Mouse (Mus musculus): Measurements from ENCODE around the gene Gm49361. TPM values are rescaled to one million over a fixed set of nuclear protein-coding genes. Genes with fewer than 3 reads are reported as not detected.

Gm49361 gene
- polyA plus RNA-seq, 1 experiment: not detected

GRCm38 (mm10) chr14:57732668-57733293 lies 13.1 kb downstream of the Gm49361 start:
- no peak for TF ChIP-seq CTCF (IDR thresholded peaks at IDR 0.05; ENCODE audit: borderline replicate concordance, insufficient read depth, low read length)
- TF ChIP-seq POLR2A (IDR thresholded peaks at IDR 0.05; ENCODE audit: low read depth, low read length): no peak
- H3K4me1 ChIP-seq (ENCODE audit: control insufficient read depth, insufficient read depth, low read length): peaks cover 31% of the 10 kb centered on the region
- H3K4me3 ChIP-seq (ENCODE audit: insufficient read depth, low read length): no peak overlapping the region
- no peak overlapping the region for H3K27ac ChIP-seq (ENCODE audit: insufficient read depth, low read length)

GRCm38 (mm10) chr14:57730527-57730926 lies 15.4 kb downstream of the Gm49361 start:
- Histone ChIP-seq H3K4me3 (ENCODE audit: insufficient read depth, low read length) (no peak overlapping the region), H3K27ac (ENCODE audit: insufficient read depth, low read length) (peak overlapping the region; percentile 79), H3K4me1 (ENCODE audit: control insufficient read depth, insufficient read depth, low read length) (peaks cover 24% of the 10 kb centered on the region)
- TF ChIP-seq CTCF (IDR thresholded peaks at IDR 0.05; ENCODE audit: borderline replicate concordance, insufficient read depth, low read length): no peak
- no peak for TF ChIP-seq POLR2A (IDR thresholded peaks at IDR 0.05; ENCODE audit: low read depth, low read length)

GRCm38 (mm10) chr14:57729975-57730499 lies 15.9 kb downstream of the Gm49361 start:
- peak overlapping the region; percentile 79 for H3K27ac ChIP-seq (ENCODE audit: insufficient read depth, low read length)
- TF ChIP-seq CTCF (IDR thresholded peaks at IDR 0.05; ENCODE audit: borderline replicate concordance, insufficient read depth, low read length) (no peak), POLR2A (IDR thresholded peaks at IDR 0.05; ENCODE audit: low read depth, low read length) (no peak)
- peaks cover 24% of the 10 kb centered on the region for H3K4me1 ChIP-seq (ENCODE audit: control insufficient read depth, insufficient read depth, low read length)
- H3K4me3 ChIP-seq (ENCODE audit: insufficient read depth, low read length): no peak overlapping the region

GRCm38 (mm10) chr14:57729364-57729763 lies 16.5 kb downstream of the Gm49361 start:
- TF ChIP-seq POLR2A (IDR thresholded peaks at IDR 0.05; ENCODE audit: low read depth, low read length) (no peak), CTCF (IDR thresholded peaks at IDR 0.05; ENCODE audit: borderline replicate concordance, insufficient read depth, low read length) (no peak)

GRCm38 (mm10) chr14:57726172-57726571 lies 19.7 kb downstream of the Gm49361 start:
- Histone ChIP-seq H3K4me1 (ENCODE audit: control insufficient read depth, insufficient read depth, low read length) (peaks cover 17% of the 10 kb centered on the region), H3K27ac (ENCODE audit: insufficient read depth, low read length) (no peak overlapping the region), H3K4me3 (ENCODE audit: insufficient read depth, low read length) (no peak overlapping the region)
- no peak for TF ChIP-seq POLR2A (IDR thresholded peaks at IDR 0.05; ENCODE audit: low read depth, low read length)
- peak; percentile 51; the same call in 1 of the 2 replicates for TF ChIP-seq CTCF (IDR thresholded peaks at IDR 0.05; ENCODE audit: borderline replicate concordance, insufficient read depth, low read length)

More at GRCm38 (mm10) chr14:57729364-57729763, 16.5 kb downstream of the Gm49361 start:
- Histone ChIP-seq H3K4me1 (ENCODE audit: control insufficient read depth, insufficient read depth, low read length) (peaks cover 24% of the 10 kb centered on the region), H3K27ac (ENCODE audit: insufficient read depth, low read length) (no peak overlapping the region), H3K4me3 (ENCODE audit: insufficient read depth, low read length) (no peak overlapping the region)

GRCm38 (mm10) chr14:57724473-57724872 lies 21.4 kb downstream of the Gm49361 start:
- TF ChIP-seq CTCF (IDR thresholded peaks at IDR 0.05; ENCODE audit: borderline replicate concordance, insufficient read depth, low read length) (no peak), POLR2A (IDR thresholded peaks at IDR 0.05; ENCODE audit: low read depth, low read length) (no peak)
- no peak overlapping the region for H3K27ac ChIP-seq (ENCODE audit: insufficient read depth, low read length)
- H3K4me1 ChIP-seq (ENCODE audit: control insufficient read depth, insufficient read depth, low read length): peaks cover 5% of the 10 kb centered on the region; the same call in 1 of the 2 replicates
- no peak overlapping the region for H3K4me3 ChIP-seq (ENCODE audit: insufficient read depth, low read length)

- no peak overlapping the region for H3K4me3 ChIP-seq (ENCODE audit: insufficient read depth, low read length)
- H3K4me1 ChIP-seq (ENCODE audit: control insufficient read depth, insufficient read depth, low read length): 0 out of 2 replicates have a peak, but pooled peaks cover 4% of the 10 kb centered on the region
- H3K27ac ChIP-seq (ENCODE audit: insufficient read depth, low read length): no peak overlapping the region
- TF ChIP-seq CTCF (IDR thresholded peaks at IDR 0.05; ENCODE audit: borderline replicate concordance, insufficient read depth, low read length) (no peak), POLR2A (IDR thresholded peaks at IDR 0.05; ENCODE audit: low read depth, low read length) (no peak)
These were observed 27.7 kb downstream of the Gm49361 start for GRCm38 (mm10) chr14:57718245-57718644.

- Histone ChIP-seq H3K27ac (ENCODE audit: insufficient read depth, low read length) (no peak overlapping the region), H3K4me3 (ENCODE audit: insufficient read depth, low read length) (no peak overlapping the region), H3K4me1 (ENCODE audit: control insufficient read depth, insufficient read depth, low read length) (peaks cover 7% of the 10 kb centered on the region; the same call in 1 of the 2 replicates)
- TF ChIP-seq POLR2A (IDR thresholded peaks at IDR 0.05; ENCODE audit: low read depth, low read length) (no peak), CTCF (IDR thresholded peaks at IDR 0.05; ENCODE audit: borderline replicate concordance, insufficient read depth, low read length) (no peak)
These were observed 29.2 kb downstream of the Gm49361 start for GRCm38 (mm10) chr14:57716601-57717245.

GRCm38 (mm10) chr14:57712884-57713283 lies 33.0 kb downstream of the Gm49361 start:
- Histone ChIP-seq H3K27ac (ENCODE audit: insufficient read depth, low read length) (no peak overlapping the region), H3K4me1 (ENCODE audit: control insufficient read depth, insufficient read depth, low read length) (peaks cover 17% of the 10 kb centered on the region), H3K4me3 (ENCODE audit: insufficient read depth, low read length) (no peak overlapping the region)
- TF ChIP-seq POLR2A (IDR thresholded peaks at IDR 0.05; ENCODE audit: low read depth, low read length) (no peak), CTCF (IDR thresholded peaks at IDR 0.05; ENCODE audit: borderline replicate concordance, insufficient read depth, low read length) (no peak)

- H3K4me3 ChIP-seq (ENCODE audit: insufficient read depth, low read length): no peak overlapping the region
- TF ChIP-seq POLR2A (IDR thresholded peaks at IDR 0.05; ENCODE audit: low read depth, low read length): no peak
- TF ChIP-seq CTCF (IDR thresholded peaks at IDR 0.05; ENCODE audit: borderline replicate concordance, insufficient read depth, low read length): no peak
- peaks cover 23% of the 10 kb centered on the region for H3K4me1 ChIP-seq (ENCODE audit: control insufficient read depth, insufficient read depth, low read length)
- H3K27ac ChIP-seq (ENCODE audit: insufficient read depth, low read length): no peak overlapping the region
These were observed 34.8 kb downstream of the Gm49361 start for GRCm38 (mm10) chr14:57711059-57711458.
